Mouse (Mus musculus): ENCODE measurements around the gene Tfip11.

DNA sequence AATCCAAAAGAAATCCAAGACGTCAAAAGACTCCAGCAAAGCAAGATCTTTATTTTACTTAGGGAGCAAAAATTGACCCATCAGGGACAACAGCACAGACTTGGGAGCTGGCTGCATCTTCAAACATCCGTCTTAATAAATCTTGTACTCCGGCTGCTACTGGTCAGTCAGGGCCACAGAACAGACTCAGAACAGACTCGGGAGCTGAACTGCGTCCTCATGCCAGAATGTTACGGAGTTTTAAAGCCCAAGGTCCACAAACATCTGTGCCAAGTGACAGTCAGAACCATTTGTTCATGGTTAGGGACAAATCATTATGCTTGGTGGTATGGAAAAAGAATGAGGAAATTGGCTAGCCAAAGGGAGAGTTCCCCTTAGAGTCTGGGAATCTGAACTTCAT is 2.9 kb upstream of the Tfip11 start:
- no peak for TF ChIP-seq GATA1 (IDR thresholded peaks at IDR 0.05; ENCODE audit: borderline replicate concordance, low read length)
- TF ChIP-seq CTCF (IDR thresholded peaks at IDR 0.05; ENCODE audit: low read depth, low read length) = no peak
- TF ChIP-seq POLR2AphosphoS5 (IDR thresholded peaks at IDR 0.05; ENCODE audit: insufficient replicate concordance, low read depth, low read length) = no peak
- TF ChIP-seq GATA2 (IDR thresholded peaks at IDR 0.05; ENCODE audit: borderline replicate concordance, low read depth, low read length) = no peak
- TF ChIP-seq TAL1 (conservative IDR thresholded peaks at IDR 0.05; ENCODE audit: low read depth, low read length) = no peak

All from G1E (cell line).